Mouse (Mus musculus) midbrain, embryonic 11.5 days (tissue): ENCODE measurements around the gene Atrip. TPM values are rescaled to one million over a fixed set of nuclear protein-coding genes. Genes with fewer than 3 reads are reported as not detected.

Source experiments
- ATAC-seq: fragments of 200-750 bp; cut with Nextera tagmentation; 2 replicates; pipeline ENCODE4 v1.8.0; 2017; ENCODE audit warnings: moderate TSS enrichment, moderate library complexity; ENCODE audit not compliant: low FRiP score
- DNase-seq: peaks from one replicate; pipeline ENCODE4 v3.0.0; 2015; ENCODE audit warnings: low spot score; ENCODE audit errors: missing footprints
- H3K27ac ChIP-seq: fragments of 300-500 bp; sonication (generic); 2 replicates; pipeline ENCODE4 v1.5.1; 2014; ENCODE audit warnings: low read depth, low read length
- H3K27me3 ChIP-seq: fragments of 300-500 bp; sonication (generic); 2 replicates; pipeline ENCODE4 v1.6.1; 2014; ENCODE audit warnings: mild to moderate bottlenecking, low read length, moderate library complexity, mixed read lengths; ENCODE audit not compliant: control insufficient read depth, insufficient read depth
- H3K36me3 ChIP-seq: fragments of 300-500 bp; sonication (generic); 2 replicates; pipeline ENCODE4 v1.6.1; 2014; ENCODE audit warnings: mild to moderate bottlenecking, low read length, moderate library complexity, mixed read lengths; ENCODE audit not compliant: control insufficient read depth, insufficient read depth
- H3K4me1 ChIP-seq: fragments of 300-500 bp; sonication (generic); 2 replicates; pipeline ENCODE4 v1.6.1; 2014; ENCODE audit warnings: low read length; ENCODE audit not compliant: control insufficient read depth, insufficient read depth
- H3K4me2 ChIP-seq: fragments of 300-500 bp; sonication (generic); 2 replicates; pipeline ENCODE4 v1.6.1; 2014; ENCODE audit warnings: mild to moderate bottlenecking, moderate library complexity
- H3K4me3 ChIP-seq: fragments of 300-500 bp; sonication (generic); 2 replicates; pipeline ENCODE4 v1.5.1; 2014; ENCODE audit warnings: low read depth, low read length
- H3K9ac ChIP-seq: fragments of 300-500 bp; sonication (generic); 2 replicates; pipeline ENCODE4 v1.6.1; 2014; ENCODE audit warnings: low read length
- H3K9me3 ChIP-seq: fragments of 300-500 bp; sonication (generic); 2 replicates; pipeline ENCODE4 v1.6.1; 2016; ENCODE audit warnings: low read length; ENCODE audit not compliant: control insufficient read depth
- WGBS: fragments of 180-500 bp; shearing (Covaris S2); extraction: QIAGEN DNeasy Blood & Tissue Kit; methylation state at CpG from one replicate; pipeline ENCODE4 v1.1.7; 2014; 5-methylcytosine and 5-hydroxymethylcytosine counted together
- polyA plus RNA-seq: library from polyadenylated mRNA; unstranded; fragments of >200 nt; fragmentation: Nextera tagmentation; extraction: Ambion mirVana; gene quantifications from 2 replicates; pipeline ENCODE4 v1.2.1, GENCODE M21; 2014

Atrip gene
- polyA plus RNA-seq, 1 experiment from 2014 or later: 21.7 TPM

- Histone ChIP-seq H3K4me3 (no peak overlapping the region), H3K4me2 (no peak overlapping the region), H3K4me1 (0 out of 2 replicates have a peak, but pooled peaks cover 3% of the 10 kb centered on the region), H3K27me3 (no peaks in the 10 kb centered on the region), H3K36me3 (no peaks in the 10 kb centered on the region), H3K9me3 (no peaks in the 10 kb centered on the region), H3K27ac (no peak overlapping the region), H3K9ac (no peak overlapping the region)
- 93% methylated on average over 13 of the region's 13 CpGs for WGBS
- DNase-seq: no peak
- ATAC-seq: no peak
These were observed 22.9 kb downstream of the Atrip start for GRCm38 (mm10) chr9:109051011-109051501.

DNA sequence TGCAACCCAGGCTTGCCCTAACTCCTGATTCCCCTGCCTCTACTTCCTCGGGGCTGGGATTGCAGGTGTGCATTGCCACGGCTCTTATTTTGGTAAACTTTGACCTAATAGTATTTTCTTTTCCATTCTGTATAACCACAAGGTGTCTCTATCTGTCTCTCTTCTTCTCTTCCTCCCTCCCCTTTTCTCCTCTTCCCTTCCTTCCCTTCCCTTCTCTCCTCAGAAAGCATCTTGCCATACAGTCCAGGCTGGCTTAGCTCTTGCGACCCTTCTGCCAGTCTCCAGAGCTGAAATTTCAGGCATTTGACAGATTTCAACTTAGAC is 23.3 kb downstream of the Atrip start:
- no peaks in the 10 kb centered on the region for H3K27me3 ChIP-seq
- ATAC-seq: no peak
- no peak for DNase-seq
- H3K36me3 ChIP-seq: no peaks in the 10 kb centered on the region
- no peak overlapping the region for H3K4me3 ChIP-seq
- no peak overlapping the region for H3K27ac ChIP-seq
- no peaks in the 10 kb centered on the region for H3K9me3 ChIP-seq
- WGBS: 81% methylated on average over 3 of the region's 3 CpGs
- no peak overlapping the region for H3K9ac ChIP-seq
- H3K4me1 ChIP-seq: 0 out of 2 replicates have a peak, but pooled peaks cover 3% of the 10 kb centered on the region
- no peak overlapping the region for H3K4me2 ChIP-seq

GRCm38 (mm10) chr9:109049996-109050673 is 23.8 kb downstream of the Atrip start:
- Histone ChIP-seq H3K9me3 (no peaks in the 10 kb centered on the region), H3K4me3 (no peak overlapping the region), H3K9ac (no peak overlapping the region), H3K36me3 (no peaks in the 10 kb centered on the region), H3K4me1 (0 out of 2 replicates have a peak, but pooled peaks cover 3% of the 10 kb centered on the region), H3K4me2 (no peak overlapping the region), H3K27ac (no peak overlapping the region), H3K27me3 (no peaks in the 10 kb centered on the region)
- 81% methylated on average over 9 of the region's 9 CpGs for WGBS
- ATAC-seq (no peak), DNase-seq (peak; percentile 21)

- H3K4me3 ChIP-seq: no peak overlapping the region
- no peaks in the 10 kb centered on the region for H3K9me3 ChIP-seq
- no peak overlapping the region for H3K4me2 ChIP-seq
- H3K27ac ChIP-seq: no peak overlapping the region
- H3K36me3 ChIP-seq: no peaks in the 10 kb centered on the region
- no peak for DNase-seq
- no peaks in the 10 kb centered on the region for H3K27me3 ChIP-seq
- 86% methylated on average over 7 of the region's 7 CpGs for WGBS
- no peak overlapping the region for H3K9ac ChIP-seq
- no peak for ATAC-seq
- H3K4me1 ChIP-seq: no peaks in the 10 kb centered on the region
These were observed 24.6 kb downstream of the Atrip start for GRCm38 (mm10) chr9:109049316-109049715.

- Histone ChIP-seq H3K4me3 (no peak overlapping the region), H3K27ac (no peak overlapping the region), H3K4me1 (no peaks in the 10 kb centered on the region), H3K36me3 (no peaks in the 10 kb centered on the region), H3K4me2 (no peak overlapping the region), H3K27me3 (no peaks in the 10 kb centered on the region), H3K9ac (no peak overlapping the region), H3K9me3 (no peaks in the 10 kb centered on the region)
- DNase-seq (peak; percentile 91), ATAC-seq (0 out of 2 replicates have a peak, but pooled peaks have one; percentile 35)
- 38% methylated on average over 5 of the region's 5 CpGs for WGBS
These were observed 27.6 kb downstream of the Atrip start for GRCm38 (mm10) chr9:109046306-109046705.

- Histone ChIP-seq H3K4me2 (no peak overlapping the region), H3K9me3 (no peaks in the 10 kb centered on the region), H3K4me1 (peaks cover 3% of the 10 kb centered on the region; the same call in 1 of the 2 replicates), H3K4me3 (no peak overlapping the region), H3K27me3 (no peaks in the 10 kb centered on the region), H3K27ac (no peak overlapping the region), H3K9ac (no peak overlapping the region), H3K36me3 (no peaks in the 10 kb centered on the region)
- WGBS: 84% methylated on average over 7 of the region's 7 CpGs
- ATAC-seq: no peak
- no peak for DNase-seq
These were observed 32.6 kb downstream of the Atrip start for GRCm38 (mm10) chr9:109041351-109041750.

DNA sequence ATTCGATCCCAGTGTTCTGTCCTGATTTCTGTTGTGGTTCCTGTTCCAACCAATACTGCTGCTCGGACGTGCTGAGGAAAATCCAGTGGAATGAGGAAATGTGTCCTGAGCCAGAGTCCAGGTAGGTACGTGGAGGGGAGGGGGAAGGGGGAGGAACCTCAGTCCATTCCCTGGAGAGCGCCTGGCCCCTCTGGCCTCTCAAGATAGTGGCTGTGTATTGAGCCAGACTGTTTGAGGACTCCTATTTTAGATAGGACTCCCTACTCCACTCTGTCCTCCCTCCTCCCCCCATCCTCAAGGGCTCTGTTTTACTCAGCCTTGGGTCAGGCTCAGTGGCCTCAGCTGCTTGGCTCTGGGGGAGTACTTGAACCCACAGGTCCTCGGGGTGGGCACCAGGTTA is 33.0 kb downstream of the Atrip start:
- 75% methylated on average over 6 of the region's 6 CpGs for WGBS
- Histone ChIP-seq H3K9me3 (no peaks in the 10 kb centered on the region), H3K27ac (no peak overlapping the region), H3K36me3 (no peaks in the 10 kb centered on the region), H3K27me3 (no peaks in the 10 kb centered on the region), H3K4me1 (peaks cover 3% of the 10 kb centered on the region; the same call in 1 of the 2 replicates), H3K4me3 (no peak overlapping the region), H3K9ac (no peak overlapping the region), H3K4me2 (no peak overlapping the region)
- DNase-seq: no peak
- ATAC-seq: no peak

DNA sequence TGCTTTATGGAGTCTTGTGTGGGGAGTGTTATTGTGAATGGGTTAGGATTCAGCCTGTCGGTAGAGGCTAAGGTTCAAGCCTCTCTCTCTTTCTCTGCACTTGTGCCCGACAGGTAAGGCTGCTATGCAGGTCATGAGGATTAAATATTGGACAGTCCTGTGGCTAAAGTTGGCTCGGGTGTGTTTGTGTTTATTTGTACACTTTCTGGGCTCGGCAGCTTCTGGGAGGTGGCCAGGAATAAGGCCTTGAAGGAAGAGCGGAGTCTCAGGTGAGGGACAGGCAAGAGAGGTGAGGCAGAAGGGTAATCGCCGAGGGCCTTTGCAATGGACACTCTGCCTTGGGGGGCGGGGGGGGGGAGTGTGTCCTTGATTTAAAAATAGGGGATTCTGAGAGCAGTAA is 33.7 kb downstream of the Atrip start:
- no peaks in the 10 kb centered on the region for H3K27me3 ChIP-seq
- 78% methylated on average over 8 of the region's 8 CpGs for WGBS

GRCm38 (mm10) chr9:109039681-109040080 is 34.2 kb downstream of the Atrip start:
- no peak for ATAC-seq
- H3K36me3 ChIP-seq: no peaks in the 10 kb centered on the region
- no peaks in the 10 kb centered on the region for H3K9me3 ChIP-seq
- peaks cover 3% of the 10 kb centered on the region; the same call in 1 of the 2 replicates for H3K4me1 ChIP-seq
- no peak overlapping the region for H3K4me3 ChIP-seq
- WGBS: 86% methylated on average over 4 of the region's 4 CpGs
- H3K27ac ChIP-seq: no peak overlapping the region
- DNase-seq: no peak
- no peak overlapping the region for H3K4me2 ChIP-seq
- no peak overlapping the region for H3K9ac ChIP-seq
- no peaks in the 10 kb centered on the region for H3K27me3 ChIP-seq

More for the DNA sequence above, 33.7 kb downstream of the Atrip start:
- no peaks in the 10 kb centered on the region for H3K9me3 ChIP-seq
- H3K4me2 ChIP-seq: no peak overlapping the region
- DNase-seq (no peak), ATAC-seq (no peak)
- no peak overlapping the region for H3K9ac ChIP-seq
- no peak overlapping the region for H3K27ac ChIP-seq
- peaks cover 3% of the 10 kb centered on the region; the same call in 1 of the 2 replicates for H3K4me1 ChIP-seq
- H3K36me3 ChIP-seq: no peaks in the 10 kb centered on the region
- no peak overlapping the region for H3K4me3 ChIP-seq
